Mouse (Mus musculus) brain, embryonic 14.5 days (tissue): ENCODE results near the gene Whrn.

ENCODE experiments used
- CTCF ChIP-seq: fragments of 200-500 bp; IDR thresholded peaks from 2 replicates; pipeline ENCODE4 v1.5.1; 2012; ENCODE audit warnings: inconsistent platforms, mild to moderate bottlenecking, moderate library complexity, borderline replicate concordance; ENCODE audit not compliant: insufficient read depth, insufficient read length; ENCODE audit errors: extremely low read depth
- POLR2A ChIP-seq: fragments of 200-500 bp; IDR thresholded peaks from 2 replicates; pipeline ENCODE4 v1.6.1; 2012; ENCODE audit warnings: mild to moderate bottlenecking, inconsistent platforms, borderline replicate concordance; ENCODE audit not compliant: poor library complexity, insufficient read depth, insufficient read length, severe bottlenecking; ENCODE audit errors: extremely low read depth

- TF ChIP-seq CTCF, result no peak
- no peak for TF ChIP-seq POLR2A
Observed at GRCm38 (mm10) chr4:63545231-63545958, 49.6 kb upstream of the Whrn start.
